Mouse (Mus musculus) limb, embryonic 11.5 days (tissue): ENCODE measurements around the gene Lpcat4. TPM values are rescaled to one million over a fixed set of nuclear protein-coding genes. Genes with fewer than 3 reads are reported as not detected.

Experiments used
- ATAC-seq: fragments of 200-750 bp; cut with Nextera tagmentation; 2 replicates; pipeline ENCODE4 v1.8.0; 2017; ENCODE audit warnings: low read depth; ENCODE audit not compliant: insufficient number of reproducible peaks, low FRiP score, low TSS enrichment
- DNase-seq: peaks from one replicate; pipeline ENCODE4 v3.0.0-alpha.2; 2015; ENCODE audit warnings: low spot score
- H3K27ac ChIP-seq: fragments of 300-500 bp; sonication (generic); replicated peaks from 2 replicates; pipeline ENCODE4 v1.5.1; 2014; ENCODE audit warnings: low read depth, mild to moderate bottlenecking, low read length
- H3K27me3 ChIP-seq: fragments of 300-500 bp; sonication (generic); 2 replicates; pipeline ENCODE4 v1.6.1; 2014; ENCODE audit warnings: mild to moderate bottlenecking, low read length, mixed read lengths; ENCODE audit not compliant: control insufficient read depth, insufficient read depth
- H3K36me3 ChIP-seq: fragments of 300-500 bp; sonication (generic); 2 replicates; pipeline ENCODE4 v1.6.1; 2014; ENCODE audit warnings: mild to moderate bottlenecking, low read length, moderate library complexity, mixed read lengths; ENCODE audit not compliant: control insufficient read depth, insufficient read depth
- H3K4me1 ChIP-seq: fragments of 300-500 bp; sonication (generic); 2 replicates; pipeline ENCODE4 v1.6.1; 2014; ENCODE audit warnings: low read length, mixed read lengths; ENCODE audit not compliant: control insufficient read depth, insufficient read depth
- H3K4me2 ChIP-seq: fragments of 300-500 bp; sonication (generic); 2 replicates; pipeline ENCODE4 v1.6.1; 2014; ENCODE audit warnings: low read depth, mild to moderate bottlenecking, moderate library complexity; ENCODE audit not compliant: severe bottlenecking
- H3K4me3 ChIP-seq: fragments of 300-500 bp; sonication (generic); 2 replicates; pipeline ENCODE4 v1.5.1; 2014; ENCODE audit warnings: low read depth, low read length
- H3K9ac ChIP-seq: fragments of 300-500 bp; sonication (generic); 2 replicates; pipeline ENCODE4 v1.6.1; 2014; ENCODE audit warnings: mild to moderate bottlenecking, low read length
- H3K9me3 ChIP-seq: fragments of 300-500 bp; sonication (generic); 2 replicates; pipeline ENCODE4 v1.6.1; 2016; ENCODE audit warnings: low read length; ENCODE audit not compliant: control insufficient read depth
- WGBS: fragments of 180-500 bp; shearing (Covaris S2); extraction: QIAGEN DNeasy Blood & Tissue Kit; methylation state at CpG from one replicate; pipeline ENCODE4 v1.1.7; 2014; 5-methylcytosine and 5-hydroxymethylcytosine counted together
- polyA plus RNA-seq: library from polyadenylated mRNA; unstranded; fragments of >200 nt; fragmentation: Nextera tagmentation; extraction: Ambion mirVana; gene quantifications from 2 replicates; pipeline ENCODE4 v1.2.1, GENCODE M21; 2014

Gene Lpcat4
- polyA plus RNA-seq, 1 experiment from 2014 or later = 14.2 TPM

DNA sequence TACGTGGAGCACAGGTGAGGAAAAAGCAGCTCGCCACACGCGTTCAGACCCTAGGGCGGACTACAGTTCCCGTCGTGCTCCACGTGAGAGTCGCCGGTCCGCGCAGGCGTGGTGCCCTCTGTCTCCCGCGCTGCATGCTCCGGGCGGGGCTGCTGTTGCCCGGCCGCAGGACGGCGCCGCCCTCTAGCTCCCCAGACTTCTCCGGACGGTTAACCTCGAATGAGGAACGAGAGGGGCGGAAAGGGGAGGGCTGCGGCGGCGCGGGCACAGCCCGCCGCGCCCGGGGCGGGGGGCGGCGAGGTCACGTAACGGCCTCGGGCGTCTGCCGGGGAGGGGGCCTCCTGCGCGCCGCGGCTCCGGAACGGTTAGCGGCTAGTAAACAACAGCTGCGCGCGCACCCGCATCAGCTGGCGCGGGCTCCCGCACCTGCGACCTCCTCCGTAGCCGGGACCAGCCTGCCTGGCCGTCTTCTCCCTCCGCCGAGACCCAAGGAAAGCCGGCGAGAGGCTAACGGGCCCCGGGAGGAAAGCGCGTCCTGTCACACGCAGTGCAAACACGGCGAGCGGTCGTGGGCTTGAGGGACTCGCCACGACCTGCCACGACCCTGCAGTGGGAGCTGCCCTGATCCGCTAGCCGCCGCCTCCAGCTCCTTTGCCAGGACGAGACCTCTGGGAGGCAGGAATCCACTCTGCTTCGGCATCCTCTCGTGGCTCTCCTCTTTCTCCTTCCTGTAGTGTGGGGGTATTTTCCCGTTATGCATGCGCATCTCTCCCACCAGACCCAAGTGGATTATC, 26.4 kb downstream of the Lpcat4 start, which contains the start of gene Slc12a6:
Slc12a6 (plus strand) TSS at position 378 of the 794 bp plus-strand sequence.
- H3K4me2 ChIP-seq = peak within 1 kb of the TSS; percentile 86
- peak within 1 kb of the TSS; percentile 74 for H3K9ac ChIP-seq
- H3K36me3 ChIP-seq = no peaks in the 10 kb centered on the region
- DNase-seq (peak; percentile 92), ATAC-seq (peak; percentile 95)
- under 1% methylated on average over 79 of the region's 85 CpGs for WGBS
- no peaks in the 10 kb centered on the region for H3K9me3 ChIP-seq
- no peaks in the 10 kb centered on the region for H3K27me3 ChIP-seq
- H3K4me3 ChIP-seq = peak within 1 kb of the TSS; percentile 72
- peak within 1 kb of the TSS; percentile 70 for H3K27ac ChIP-seq
- H3K4me1 ChIP-seq = no peaks in the 10 kb centered on the region; the same call in 1 of the 2 replicates

DNA sequence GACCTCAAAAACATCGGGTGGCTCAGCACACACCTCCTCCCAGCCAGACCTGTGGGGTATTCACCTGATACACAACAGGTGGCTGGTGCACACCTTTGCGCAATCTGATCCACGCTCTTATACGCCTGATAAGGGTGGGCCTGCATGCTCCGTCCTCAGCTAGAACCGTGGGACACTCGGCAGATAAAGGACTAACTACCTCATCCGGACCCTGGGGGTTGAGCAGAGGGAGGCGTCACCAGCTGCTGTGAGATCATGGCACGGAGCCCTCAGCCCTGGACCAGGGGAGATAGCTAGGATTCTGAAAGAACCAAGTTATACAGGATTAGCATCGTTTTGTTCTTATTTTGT, 26.9 kb downstream of the Lpcat4 start, which contains the start of gene Gm21985:
Gm21985 (plus strand) TSS at position 73 of the 351 bp plus-strand sequence.
- 2% methylated on average over 11 of the region's 11 CpGs for WGBS
- no peaks in the 10 kb centered on the region for H3K36me3 ChIP-seq
- DNase-seq (no peak), ATAC-seq (peak; percentile 29)
- H3K4me2 ChIP-seq = peak within 1 kb of the TSS; percentile 86
- H3K27ac ChIP-seq = peak within 1 kb of the TSS; percentile 70
- H3K9me3 ChIP-seq = no peaks in the 10 kb centered on the region
- H3K9ac ChIP-seq = peak within 1 kb of the TSS; percentile 74
- H3K4me3 ChIP-seq = peak within 1 kb of the TSS; percentile 72
- H3K27me3 ChIP-seq = no peaks in the 10 kb centered on the region
- no peaks in the 10 kb centered on the region; the same call in 1 of the 2 replicates for H3K4me1 ChIP-seq

- Histone ChIP-seq H3K4me1 (no peaks in the 10 kb centered on the region; the same call in 1 of the 2 replicates), H3K36me3 (no peaks in the 10 kb centered on the region), H3K4me3 (peak overlapping the region; percentile 72; the same call in 1 of the 2 replicates), H3K4me2 (peak overlapping the region; percentile 86), H3K9me3 (no peaks in the 10 kb centered on the region), H3K27me3 (no peaks in the 10 kb centered on the region), H3K27ac (no peak overlapping the region), H3K9ac (no peak overlapping the region)
- WGBS = 52% methylated on average over 10 of the region's 10 CpGs
- ATAC-seq (no peak), DNase-seq (no peak)
Measured at GRCm38 (mm10) chr2:112266780-112267179, 27.5 kb downstream of the Lpcat4 start.

GRCm38 (mm10) chr2:112267547-112268269, 28.4 kb downstream of the Lpcat4 start:
- Histone ChIP-seq H3K4me2 (no peak overlapping the region), H3K27me3 (no peaks in the 10 kb centered on the region), H3K9ac (no peak overlapping the region), H3K27ac (no peak overlapping the region), H3K36me3 (no peaks in the 10 kb centered on the region), H3K4me3 (no peak overlapping the region), H3K4me1 (no peaks in the 10 kb centered on the region; the same call in 1 of the 2 replicates), H3K9me3 (no peaks in the 10 kb centered on the region)
- WGBS = 81% methylated on average over 8 of the region's 8 CpGs
- no peak for DNase-seq
- ATAC-seq = no peak

DNA sequence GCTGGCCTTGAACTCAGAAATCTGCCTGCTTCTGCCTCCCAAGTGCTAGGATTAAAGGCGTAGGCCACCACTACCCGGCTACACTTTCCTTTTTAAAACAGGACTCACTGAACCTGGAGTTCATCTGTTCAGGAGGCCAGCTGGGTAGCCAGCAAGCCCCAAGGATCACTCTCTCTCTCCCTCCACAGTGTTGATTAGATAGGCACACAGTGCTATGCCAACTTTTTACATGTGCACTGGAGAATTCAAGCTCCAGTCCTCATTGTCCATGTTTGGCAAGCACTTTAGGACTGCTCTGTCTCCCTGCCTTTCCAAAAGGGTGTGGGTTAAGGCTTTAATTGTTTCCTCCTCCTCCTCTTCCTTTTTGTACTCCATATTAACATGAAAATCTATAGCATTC, 30.7 kb downstream of the Lpcat4 start:
- no peaks in the 10 kb centered on the region; the same call in 1 of the 2 replicates for H3K4me1 ChIP-seq
- no peaks in the 10 kb centered on the region for H3K27me3 ChIP-seq
- no peak overlapping the region for H3K9ac ChIP-seq
- H3K27ac ChIP-seq = no peak overlapping the region
- no peak for ATAC-seq
- WGBS = 89% methylated on average over 2 of the region's 2 CpGs
- DNase-seq = no peak
- no peaks in the 10 kb centered on the region for H3K36me3 ChIP-seq
- H3K4me3 ChIP-seq = no peak overlapping the region
- H3K9me3 ChIP-seq = no peaks in the 10 kb centered on the region
- no peak overlapping the region for H3K4me2 ChIP-seq

- no peak for ATAC-seq
- WGBS = 85% methylated on average over 2 of the region's 2 CpGs
- no peak overlapping the region for H3K4me3 ChIP-seq
Measured at GRCm38 (mm10) chr2:112272909-112273308, 33.6 kb downstream of the Lpcat4 start.

GRCm38 (mm10) chr2:112273474-112273873, 34.2 kb downstream of the Lpcat4 start:
- H3K4me3 ChIP-seq = no peak overlapping the region
- no peaks in the 10 kb centered on the region for H3K9me3 ChIP-seq
- no peak for ATAC-seq
- H3K4me1 ChIP-seq = no peaks in the 10 kb centered on the region
- H3K36me3 ChIP-seq = no peaks in the 10 kb centered on the region
- DNase-seq = no peak
- H3K9ac ChIP-seq = no peak overlapping the region
- H3K27me3 ChIP-seq = no peaks in the 10 kb centered on the region
- WGBS = 94% methylated on average over 6 of the region's 6 CpGs
- no peak overlapping the region for H3K27ac ChIP-seq
- no peak overlapping the region for H3K4me2 ChIP-seq

More at GRCm38 (mm10) chr2:112272909-112273308, 33.6 kb downstream of the Lpcat4 start:
- Histone ChIP-seq H3K9me3 (no peaks in the 10 kb centered on the region), H3K9ac (no peak overlapping the region), H3K27me3 (no peaks in the 10 kb centered on the region), H3K4me2 (no peak overlapping the region), H3K27ac (no peak overlapping the region), H3K4me1 (no peaks in the 10 kb centered on the region), H3K36me3 (no peaks in the 10 kb centered on the region)
- no peak for DNase-seq

GRCm38 (mm10) chr2:112276870-112277269, 37.6 kb downstream of the Lpcat4 start:
- Histone ChIP-seq H3K27me3 (no peaks in the 10 kb centered on the region), H3K4me1 (no peaks in the 10 kb centered on the region), H3K36me3 (no peaks in the 10 kb centered on the region), H3K4me2 (no peak overlapping the region), H3K9ac (no peak overlapping the region), H3K27ac (no peak overlapping the region), H3K4me3 (no peak overlapping the region), H3K9me3 (no peaks in the 10 kb centered on the region)
- 87% methylated on average over 3 of the region's 3 CpGs for WGBS
- DNase-seq (no peak), ATAC-seq (no peak)
